Comparison of ENCODE assay signal across 23 mouse cellular contexts in the genomic region with DNA sequence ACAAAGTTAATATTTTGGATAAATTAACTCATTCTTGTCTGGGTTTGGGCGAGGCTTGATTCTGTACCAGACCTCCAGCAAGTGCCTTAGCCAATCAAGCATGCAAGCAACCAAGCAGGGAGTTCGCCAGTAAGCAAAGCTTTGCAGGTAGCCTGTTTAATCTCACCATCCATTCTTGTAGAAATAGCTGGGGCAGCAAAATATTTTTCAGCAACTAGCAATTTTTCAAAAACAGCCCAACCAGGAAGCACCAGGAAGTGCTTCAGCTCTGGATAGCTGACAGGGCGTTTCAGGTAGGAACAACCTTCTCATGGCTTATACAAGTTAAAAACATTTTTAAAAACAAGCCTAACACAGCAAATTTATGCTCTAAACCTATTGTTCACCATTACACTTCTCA. TPM values are rescaled to one million over a fixed set of nuclear protein-coding genes. Genes with fewer than 3 reads are reported as not detected.
DNase-seq lines count a peak whose midpoint lies in the region; ATAC-seq and TF ChIP-seq lines count a peak whose summit lies in the region.
"Had no signal": no experiment of that assay in that cellular context is flagged by ENCODE, and none has a peak within 500 bp of the region (broad histone marks: within the 10 kb centered on the region; RNA-seq: fewer than 3 reads in every experiment).

No protein-coding gene starts in this region.

- H3K9me3 ChIP-seq in liver, embryonic 16.5 days (replicated peaks; ENCODE audit: control insufficient read depth, low read length): no peaks in the 10 kb centered on the region
- H3K9me3 ChIP-seq: heart, embryonic 10.5 days had no signal

- no peak for TF ChIP-seq POLR2A in cerebellum, adult 2 months (IDR thresholded peaks at IDR 0.05; ENCODE audit: borderline replicate concordance, insufficient read depth, low read length)

- no peaks in the 10 kb centered on the region for H3K36me3 ChIP-seq in liver, embryonic 16.5 days (ENCODE audit: control insufficient read depth, insufficient read depth)
- H3K36me3 ChIP-seq: heart, embryonic 10.5 days had no signal

- H3K4me1 ChIP-seq in liver, embryonic 16.5 days (ENCODE audit: control insufficient read depth, low read depth, low read length): peaks cover 44% of the 10 kb centered on the region
- no peaks in the 10 kb centered on the region for H3K4me1 ChIP-seq in cerebellum, adult 2 months (ENCODE audit: control insufficient read depth, insufficient read depth, low read length)
- H3K4me1 ChIP-seq: heart, embryonic 10.5 days had no signal

- H3K4me2 ChIP-seq in liver, embryonic 16.5 days (ENCODE audit: low read depth, low read length): peak overlapping the region; percentile 26; the same call in 1 of the 2 replicates

- no peak for TF ChIP-seq CTCF in gastrocnemius, adult 2 months (IDR thresholded peaks at IDR 0.05)
- no peak for TF ChIP-seq CTCF in layer of hippocampus, adult 2 months (conservative IDR thresholded peaks at IDR 0.05)
- no peak for TF ChIP-seq CTCF in cerebellum, adult 2 months (IDR thresholded peaks at IDR 0.05; ENCODE audit: borderline replicate concordance, insufficient read depth, low read depth, low read length)

- ATAC-seq in erythroid progenitor cell, adult 5-6 weeks (replicated peaks; ENCODE audit: low FRiP score, poor library complexity, severe bottlenecking): 0 out of 2 replicates have a peak, but pooled peaks have one; percentile 31
- no peak for ATAC-seq in liver, embryonic 16.5 days (ENCODE audit: low read depth)
- ATAC-seq: forebrain, embryonic 16.5 days; hindbrain, embryonic 16.5 days had no signal

- peak overlapping the region; percentile 21; the same call in 1 of the 2 replicates for H3K4me3 ChIP-seq in gastrocnemius, adult 2 months
- no peak overlapping the region for H3K4me3 ChIP-seq in layer of hippocampus, adult 2 months
- no peak overlapping the region for H3K4me3 ChIP-seq in liver, embryonic 16.5 days (ENCODE audit: low read depth, low read length)
- no peak overlapping the region for H3K4me3 ChIP-seq in cerebellum, adult 2 months (replicated peaks; ENCODE audit: insufficient read depth, low read depth, low read length)
- H3K4me3 ChIP-seq: erythroblast, embryonic 14.5 days; heart, embryonic 10.5 days had no signal

- intact Hi-C loops in gastrocnemius, adult 2 months (cut with DNase I): loop anchor here (10.0 kb wide), 1 partner anchor 87 kb away; a partner anchor contains a TSS
- intact Hi-C loops in gastrocnemius, postnatal 36 days (cut with DNase I): no loop called here

- H3K27ac ChIP-seq in gastrocnemius, adult 2 months: peak overlapping the region; percentile 75
- peak overlapping the region; percentile 14; the same call in 1 of the 2 replicates for H3K27ac ChIP-seq in layer of hippocampus, adult 2 months
- H3K27ac ChIP-seq in liver, embryonic 16.5 days (ENCODE audit: low read length): no peak overlapping the region
- no peak overlapping the region for H3K27ac ChIP-seq in cerebellum, adult 2 months (ENCODE audit: insufficient read depth, low read length)
- H3K27ac ChIP-seq: heart, embryonic 10.5 days; stomach, postnatal 0 days had no signal

- no peaks in the 10 kb centered on the region for H3K27me3 ChIP-seq in liver, embryonic 16.5 days (ENCODE audit: control insufficient read depth, insufficient read depth, low read depth, low read length)
- no peaks in the 10 kb centered on the region for H3K27me3 ChIP-seq in cerebellum, adult 2 months (ENCODE audit: control insufficient read depth, insufficient read depth, low read length)

- DNase-seq in gastrocnemius, adult 2 months: no peak
- DNase-seq in gastrocnemius, postnatal 36 days: no peak
- no peak for DNase-seq in layer of hippocampus, adult 2 months (ENCODE audit: low spot score in 2 of 2)
- no peak for DNase-seq in layer of hippocampus, adult 9-10 months (ENCODE audit: low spot score)
- DNase-seq in cerebellum, postnatal 36 days: no peak
- no peak for DNase-seq in cerebellum, adult 2 months
- DNase-seq: adrenal gland, adult 2 months; cerebellum, adult 9-10 months; heart, postnatal 14 days; lung, postnatal 14 days; midbrain, embryonic 14.5 days; right cerebral cortex, adult 18-20 months; thymus, postnatal 25 days had no signal

- H3K9ac ChIP-seq in liver, embryonic 16.5 days (ENCODE audit: low read depth, low read length): no peak overlapping the region

- 49% methylated on average over 3 of the region's 3 CpGs for WGBS in liver, embryonic 16.5 days (ENCODE audit: insufficient replicate concordance)
- 68% methylated on average over 3 of the region's 3 CpGs for WGBS in cerebellum, adult 2 months

RNA-seq across cellular contexts. Expression of a gene that starts 5.5 kb away (rescaled TPM):
- total RNA-seq in gastrocnemius, adult 2 months (2021): under 1 TPM; 0.84 TPM
- total RNA-seq in gastrocnemius, postnatal 36 days (2021): under 1 TPM; 0.59 to 0.64 TPM
- under 1 TPM; 0.41 to 0.56 TPM for total RNA-seq in layer of hippocampus, adult 2 months (2021)
- total RNA-seq in erythroid progenitor cell, adult 5-6 weeks (2015; ENCODE audit: low replicate concordance): 54.1 and 55.9 TPM in 2 replicates
- 17.2 and 18.8 TPM in 2 replicates for total RNA-seq in erythroid progenitor cell, adult 5-6 weeks (2017; ENCODE audit: low replicate concordance)
- polyA plus RNA-seq in liver, embryonic 16.5 days (2015; fragmentation: Nextera tagmentation; extraction: Ambion mirVana): 7.0 and 7.9 TPM in 2 replicates
- polyA plus RNA-seq in cerebellum, adult 2 months (2012; rRNA removed): 1.6 TPM in 2 replicates
- polyA plus RNA-seq: erythroblast, embryonic 14.5 days had no signal

RNA-seq across cellular contexts. Expression of a gene that starts 17.9 kb away (rescaled TPM):
- 1 to 10 TPM in 1 of 2 experiments, under 1 TPM in 1; 0.66 to 1.3 TPM for total RNA-seq in gastrocnemius, adult 2 months (2021)
- 1 to 10 TPM in 1 of 2 experiments, under 1 TPM in 1; 0.33 to 1.1 TPM for total RNA-seq in gastrocnemius, postnatal 36 days (2021)
- total RNA-seq in layer of hippocampus, adult 2 months (2021): under 1 TPM in 1 of 2 experiments, not detected in 1; 0.59 TPM
- total RNA-seq in erythroid progenitor cell, adult 5-6 weeks (2015; ENCODE audit: low replicate concordance): 10.5 and 29.3 TPM in 2 replicates
- total RNA-seq in erythroid progenitor cell, adult 5-6 weeks (2017; ENCODE audit: low replicate concordance): 19.6 and 28.1 TPM in 2 replicates
- polyA plus RNA-seq in liver, embryonic 16.5 days (2015; fragmentation: Nextera tagmentation; extraction: Ambion mirVana): 0.35 and 0.57 TPM in 2 replicates
- polyA plus RNA-seq in cerebellum, adult 2 months (2012; rRNA removed): 1.4 and 2.3 TPM in 2 replicates
- total RNA-seq: layer of hippocampus, adult 18-20 months had no signal
- polyA plus RNA-seq: erythroblast, embryonic 14.5 days; forebrain, embryonic 16.5 days; heart, embryonic 10.5 days had no signal

RNA-seq across cellular contexts. Expression of a gene that starts 30.8 kb away (rescaled TPM):
- total RNA-seq in gastrocnemius, adult 2 months (2021): 1 to 10 TPM; 1.0 to 2.5 TPM
- total RNA-seq in gastrocnemius, postnatal 36 days (2021): 1 to 10 TPM; 1.6 to 1.7 TPM
- total RNA-seq in layer of hippocampus, adult 2 months (2021): 1 to 10 TPM; 1.0 to 2.0 TPM
- total RNA-seq in erythroid progenitor cell, adult 5-6 weeks (2015; ENCODE audit: low replicate concordance): 19.1 and 19.3 TPM in 2 replicates
- 13.3 and 13.7 TPM in 2 replicates for total RNA-seq in erythroid progenitor cell, adult 5-6 weeks (2017; ENCODE audit: low replicate concordance)
- polyA plus RNA-seq in liver, embryonic 16.5 days (2015; fragmentation: Nextera tagmentation; extraction: Ambion mirVana): 1.3 and 1.5 TPM in 2 replicates
- 0.88 and 1.00 TPM in 2 replicates for polyA plus RNA-seq in cerebellum, adult 2 months (2012; rRNA removed)
- polyA plus RNA-seq: erythroblast, embryonic 14.5 days had no signal

RNA-seq across cellular contexts. Expression of a gene that starts 32.8 kb away (rescaled TPM):
- total RNA-seq in gastrocnemius, adult 2 months (2021): not detected
- not detected for total RNA-seq in gastrocnemius, postnatal 36 days (2021)
- not detected for total RNA-seq in layer of hippocampus, adult 2 months (2021)
- not detected in 2 replicates for total RNA-seq in erythroid progenitor cell, adult 5-6 weeks (2015; ENCODE audit: low replicate concordance)
- total RNA-seq in erythroid progenitor cell, adult 5-6 weeks (2017; ENCODE audit: low replicate concordance): not detected in 2 replicates
- not detected in 2 replicates for polyA plus RNA-seq in liver, embryonic 16.5 days (2015; fragmentation: Nextera tagmentation; extraction: Ambion mirVana)
- not detected in 2 replicates for polyA plus RNA-seq in cerebellum, adult 2 months (2012; rRNA removed)
- total RNA-seq: gastrocnemius, adult 8-10 months; layer of hippocampus, adult 18-20 months; left cerebral cortex, adult 8-10 months had no signal
- polyA plus RNA-seq: erythroblast, embryonic 14.5 days; forebrain, embryonic 16.5 days; heart, embryonic 10.5 days; hindbrain, embryonic 16.5 days; midbrain, embryonic 14.5 days had no signal

Comparison
In these comparisons a context has a peak if more than half of its experiments do, and no peak if none do; other contexts are left out.
1. H3K27ac ChIP-seq: peak in gastrocnemius, adult 2 months (single experiment) and layer of hippocampus, adult 2 months (single experiment); none in liver, embryonic 16.5 days (single experiment) and cerebellum, adult 2 months (single experiment).
2. RNA of a gene that starts 5.5 kb away (total RNA-seq): 17.2 to 55.9 TPM in erythroid progenitor cell, adult 5-6 weeks; 0.84 TPM in gastrocnemius, adult 2 months, 0.59 to 0.64 TPM in gastrocnemius, postnatal 36 days and 0.41 to 0.56 TPM in layer of hippocampus, adult 2 months; every median in the first group is over 4 times any median in the second.
3. RNA of a gene that starts 17.9 kb away (total RNA-seq): 10.5 to 29.3 TPM in erythroid progenitor cell, adult 5-6 weeks; 0.66 to 1.3 TPM in gastrocnemius, adult 2 months, 0.33 to 1.1 TPM in gastrocnemius, postnatal 36 days and 0.59 TPM in layer of hippocampus, adult 2 months; every median in the first group is over 4 times any median in the second.
4. RNA of a gene that starts 30.8 kb away (total RNA-seq): 13.3 to 19.3 TPM in erythroid progenitor cell, adult 5-6 weeks; 1.0 to 2.5 TPM in gastrocnemius, adult 2 months, 1.0 to 2.0 TPM in layer of hippocampus, adult 2 months and 1.6 to 1.7 TPM in gastrocnemius, postnatal 36 days; every median in the first group is over 4 times any median in the second.